Mouse (Mus musculus) lung, postnatal 14 days (tissue): ENCODE data around the gene Rftn1.
"Not testable (repeated sequence)": the region's sequence is repeated elsewhere in the genome, so short reads cannot be mapped to it uniquely, and the experiment has no call there.

ENCODE experiments used
- DNase-seq: peaks from one replicate; pipeline ENCODE4 v3.0.0; 2021

The Rftn1 gene

DNA sequence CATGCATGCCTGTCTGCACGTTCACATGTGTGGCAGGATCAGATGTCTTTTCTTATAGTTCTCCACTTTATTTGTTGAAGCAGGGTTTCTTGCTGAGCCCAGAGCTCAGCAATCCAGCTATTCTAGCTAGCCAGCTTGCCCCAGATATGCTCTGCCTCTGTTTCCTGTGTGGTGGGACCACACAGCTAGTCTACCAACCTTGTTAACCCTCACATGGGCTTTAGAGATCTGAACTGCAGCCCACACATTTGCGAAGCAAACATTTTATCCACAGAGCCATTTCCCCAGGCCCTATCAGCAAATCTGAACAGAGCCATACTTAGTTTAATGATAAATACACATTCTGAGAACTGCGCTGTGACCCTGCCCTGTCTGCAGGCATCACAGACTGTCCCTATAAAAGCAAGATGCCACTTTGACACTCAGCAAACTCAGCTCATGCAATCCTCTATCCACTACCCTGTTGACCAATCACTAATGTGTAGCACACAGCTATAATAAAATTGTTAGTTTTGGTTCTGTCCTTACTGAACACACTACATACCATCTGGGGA is 65.2 kb downstream of the Rftn1 start:
- no peak for DNase-seq

DNA sequence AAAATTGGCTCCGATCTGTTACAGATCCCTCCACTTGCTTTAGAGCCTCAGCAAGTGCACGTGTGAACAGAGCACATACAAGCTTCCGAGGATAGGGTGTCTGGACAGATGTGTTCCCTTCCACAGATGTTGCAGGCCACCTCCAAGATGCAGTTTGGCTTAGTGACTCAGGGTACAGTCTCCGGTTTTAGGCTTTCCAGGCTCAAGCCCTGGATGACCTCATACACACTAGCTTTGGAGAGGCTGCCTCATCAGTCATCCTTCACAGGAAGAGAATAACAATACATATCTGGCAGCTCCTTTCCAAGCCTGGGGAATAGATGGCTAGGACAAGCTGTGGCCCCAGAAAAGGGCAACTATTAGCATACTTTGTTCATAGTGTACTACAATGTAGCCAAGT is 65.8 kb downstream of the Rftn1 start:
- DNase-seq: no peak

GRCm38 (mm10) chr17:50122555-50122954 is 67.9 kb downstream of the Rftn1 start:
- no peak for DNase-seq

DNA sequence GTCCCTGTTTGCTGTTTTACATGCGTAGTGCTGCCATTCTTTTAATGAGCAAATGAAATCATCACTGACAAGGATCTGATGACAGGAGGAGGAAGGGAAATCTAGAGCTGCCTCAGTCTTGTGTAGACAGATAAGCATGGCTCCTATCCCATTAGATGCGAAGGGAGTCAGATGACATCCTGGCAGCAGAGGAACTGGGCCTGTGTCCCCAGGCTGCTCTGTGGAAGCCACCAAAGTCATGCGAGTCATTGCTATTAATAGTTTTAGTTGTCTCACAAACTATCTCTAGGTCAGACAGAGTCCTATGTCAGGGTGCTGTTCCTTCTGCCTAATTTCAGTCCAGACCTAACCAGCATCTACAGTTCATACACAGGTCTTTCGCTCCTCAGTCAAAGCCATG is 70.4 kb downstream of the Rftn1 start:
- no peak for DNase-seq

- DNase-seq: no peak
Measured at GRCm38 (mm10) chr17:50117461-50117860, 73.0 kb downstream of the Rftn1 start.

- DNase-seq: no peak
Measured at GRCm38 (mm10) chr17:50116980-50117379, 73.5 kb downstream of the Rftn1 start.

DNA sequence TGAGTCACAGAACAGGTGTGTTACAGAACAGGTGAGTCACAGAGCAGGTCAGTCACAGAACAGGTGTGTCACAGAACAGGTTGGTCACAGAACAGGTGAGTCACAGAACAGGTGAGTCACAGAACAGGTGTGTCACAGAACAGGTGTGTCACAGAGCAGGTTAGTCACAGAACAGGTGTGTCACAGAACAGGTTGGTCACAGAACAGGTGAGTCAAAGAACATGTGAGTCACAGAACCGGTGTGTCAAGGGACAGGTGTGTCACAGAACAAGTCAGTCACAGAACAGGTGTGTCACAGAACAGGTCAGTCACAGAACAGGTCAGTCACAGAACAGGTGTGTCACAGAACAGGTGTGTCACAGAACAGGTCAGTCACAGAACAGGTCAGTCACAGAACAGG is 74.1 kb downstream of the Rftn1 start:
- DNase-seq: not testable (repeated sequence)

GRCm38 (mm10) chr17:50115716-50116115 is 74.8 kb downstream of the Rftn1 start:
- DNase-seq: not testable (repeated sequence)

DNA sequence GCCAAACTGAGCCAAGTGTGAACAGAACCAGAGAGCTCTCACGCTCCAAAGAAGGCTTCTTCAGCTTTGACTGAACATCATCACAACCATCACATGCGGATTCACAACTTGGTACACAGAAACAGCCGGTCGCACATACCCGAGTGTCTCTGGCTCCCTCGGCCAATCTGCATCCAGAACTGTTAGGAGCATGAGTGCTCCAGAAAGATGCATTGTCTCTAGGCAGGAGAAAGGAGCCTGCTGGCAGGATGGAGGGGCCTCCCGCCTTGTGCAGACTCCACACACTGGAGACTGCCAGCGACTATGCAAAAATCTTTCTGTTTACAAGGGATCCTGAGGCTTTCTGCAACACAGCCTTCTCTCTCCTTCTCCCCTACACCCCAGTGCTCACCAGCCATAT is 75.8 kb downstream of the Rftn1 start:
- DNase-seq: no peak

DNA sequence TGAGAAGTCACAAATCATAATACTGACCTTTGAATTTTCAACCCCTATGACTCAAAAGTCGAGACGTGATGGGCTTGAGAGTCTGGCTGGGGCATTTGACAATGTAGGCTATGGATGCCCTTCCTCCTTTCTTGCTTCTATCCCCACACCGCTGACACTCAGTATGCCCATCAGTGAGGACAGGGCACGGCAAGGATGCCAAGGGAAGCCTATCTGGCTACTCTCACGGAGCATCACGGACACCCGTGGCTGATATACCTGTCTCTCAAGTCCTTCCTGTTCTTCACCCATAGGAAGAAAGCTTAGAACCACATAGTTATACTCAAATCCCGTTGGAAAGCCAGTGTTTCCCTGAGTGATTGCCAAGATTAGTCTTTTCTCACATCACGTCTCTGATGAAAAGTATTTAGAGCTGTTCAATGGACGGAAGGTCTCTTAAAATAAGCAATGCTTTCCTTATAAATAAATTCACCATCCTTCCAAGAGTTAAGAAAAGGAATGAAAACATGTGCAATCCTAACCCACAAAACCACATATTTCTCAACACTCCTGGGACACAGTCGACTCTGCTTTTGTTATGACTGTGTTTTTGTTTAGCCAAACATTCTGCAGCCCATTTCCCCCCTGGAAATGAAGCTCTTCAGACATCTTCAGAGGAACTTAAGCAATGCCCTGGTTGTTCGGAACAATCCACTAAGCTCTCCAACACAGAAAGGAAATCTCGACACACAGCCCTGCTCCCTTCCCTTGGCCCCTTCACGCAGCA is 79.6 kb downstream of the Rftn1 start:
- DNase-seq: peak; percentile 39

DNA sequence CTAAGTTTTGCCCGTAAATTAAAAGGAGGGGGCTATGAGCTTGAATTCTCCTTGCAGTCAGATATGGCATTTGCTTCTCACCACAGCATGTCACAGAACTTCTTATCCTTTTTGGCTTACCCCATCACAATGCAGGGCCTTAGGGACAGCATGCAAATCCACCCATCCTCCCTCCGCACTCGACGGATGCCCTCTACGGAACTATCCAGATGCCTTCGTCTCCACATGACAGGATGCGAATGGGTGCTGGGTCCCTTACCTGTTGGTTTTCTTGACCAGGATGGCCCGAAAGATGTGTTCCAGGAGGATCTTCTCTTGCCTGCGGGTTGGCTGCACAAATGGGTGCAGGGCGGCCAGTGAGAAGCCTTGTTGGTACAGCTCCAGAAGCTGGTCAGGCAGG is 83.7 kb downstream of the Rftn1 start:
- DNase-seq: no peak

DNA sequence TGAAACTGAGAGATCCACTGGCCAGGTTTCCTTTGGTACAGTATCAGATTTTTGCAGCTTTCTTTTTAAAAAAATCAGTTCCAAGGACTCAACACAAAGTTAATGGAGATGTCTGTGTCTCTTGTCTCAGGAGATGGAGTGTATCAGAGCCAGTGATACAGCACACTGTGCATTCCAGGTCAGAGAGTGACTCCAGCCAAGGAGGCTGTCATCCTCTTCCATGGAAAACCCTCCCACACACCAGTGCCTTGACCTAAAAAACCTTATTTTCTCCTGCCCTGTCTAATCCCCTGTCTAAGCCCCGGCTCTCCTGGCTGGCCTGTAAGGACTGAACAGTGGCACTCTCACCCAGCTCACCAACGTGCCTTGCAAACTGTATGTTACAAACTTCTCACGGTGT is 86.3 kb downstream of the Rftn1 start:
- no peak for DNase-seq

GRCm38 (mm10) chr17:50101416-50101815 is 89.1 kb downstream of the Rftn1 start:
- DNase-seq: no peak

GRCm38 (mm10) chr17:50100070-50100469 is 90.4 kb downstream of the Rftn1 start:
- DNase-seq: no peak

- no peak for DNase-seq
Measured at GRCm38 (mm10) chr17:50099378-50099777, 91.1 kb downstream of the Rftn1 start.

DNA sequence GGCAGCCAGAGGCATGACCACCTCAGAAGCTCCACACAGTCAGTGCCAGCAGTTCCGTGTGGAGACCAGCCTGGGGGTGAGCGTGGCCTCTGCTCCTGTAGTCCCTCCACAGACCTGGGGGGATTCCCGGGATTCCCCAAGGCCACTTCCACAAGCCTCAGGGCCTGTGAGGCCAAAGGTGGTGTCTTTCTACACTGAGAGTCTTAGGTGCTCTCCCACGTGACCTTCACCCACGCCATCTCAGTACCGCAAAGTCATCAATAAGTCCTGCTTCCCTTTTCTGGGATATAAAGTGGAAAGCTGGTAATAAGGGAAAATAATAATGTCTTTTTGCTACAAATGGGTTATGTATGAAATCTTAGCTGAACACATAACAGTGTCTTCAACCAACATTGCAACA is 92.2 kb downstream of the Rftn1 start:
- no peak for DNase-seq

GRCm38 (mm10) chr17:50097831-50098230 is 92.6 kb downstream of the Rftn1 start:
- DNase-seq: no peak

GRCm38 (mm10) chr17:50096305-50096704 is 94.2 kb downstream of the Rftn1 start:
- no peak for DNase-seq

DNA sequence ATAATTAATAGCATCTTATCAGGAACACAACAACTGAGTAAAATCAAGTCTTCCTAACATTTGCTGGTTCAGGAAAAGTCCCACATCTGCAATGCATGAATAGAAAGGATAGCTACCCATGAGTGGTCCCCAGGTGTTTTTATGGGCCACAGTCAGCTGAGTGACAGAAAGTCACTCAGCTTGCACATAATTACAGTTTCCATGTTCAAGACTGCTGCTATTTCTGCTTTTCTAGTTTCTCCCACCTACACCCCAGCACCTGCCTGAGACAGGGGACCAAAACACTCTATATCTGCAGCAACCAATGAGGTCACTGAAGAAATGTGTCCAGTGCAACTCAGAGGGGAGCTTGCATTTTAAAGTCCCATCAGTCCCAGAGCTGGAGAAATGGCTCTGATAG is 95.9 kb downstream of the Rftn1 start:
- DNase-seq: no peak

DNA sequence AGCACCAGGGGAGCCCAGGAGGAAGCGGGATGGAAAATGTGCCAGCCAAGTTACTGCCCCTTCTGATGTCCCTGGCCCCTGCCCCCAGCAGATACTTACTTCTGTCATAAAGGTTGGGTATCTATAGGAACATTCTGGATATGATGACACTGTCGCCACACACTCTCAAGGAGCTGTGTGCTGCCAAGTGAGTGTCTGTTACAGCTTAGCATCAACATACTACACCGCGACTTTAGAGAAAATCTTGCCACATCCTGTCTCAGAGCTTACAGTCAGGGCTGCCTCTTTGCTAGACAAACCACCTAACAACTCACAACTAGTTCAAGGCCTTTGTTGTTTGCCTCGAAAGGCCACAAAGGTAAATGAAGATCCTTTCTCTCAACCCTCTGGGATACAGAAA is 96.4 kb downstream of the Rftn1 start:
- DNase-seq: no peak

DNA sequence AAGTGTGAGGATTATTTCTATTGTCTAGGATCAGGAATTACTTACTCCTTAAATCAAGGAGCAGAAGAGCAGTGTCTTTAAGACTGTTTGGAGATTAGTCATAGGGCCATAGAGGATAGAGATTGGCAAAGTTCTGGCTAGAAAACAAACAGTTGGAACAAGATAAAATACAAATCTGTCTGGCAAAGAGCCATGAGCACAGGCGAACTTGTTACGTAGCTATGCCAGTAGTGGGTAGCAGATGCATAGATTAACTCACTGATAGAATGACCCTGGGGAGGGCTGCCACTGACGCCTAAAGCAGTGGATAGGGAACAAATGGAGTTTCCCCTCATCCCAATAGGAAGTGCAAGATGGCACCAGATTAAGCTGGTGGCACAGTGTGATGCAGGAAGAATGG is 97.1 kb downstream of the Rftn1 start:
- DNase-seq: no peak

GRCm38 (mm10) chr17:50092848-50093247 is 97.6 kb downstream of the Rftn1 start:
- no peak for DNase-seq

DNA sequence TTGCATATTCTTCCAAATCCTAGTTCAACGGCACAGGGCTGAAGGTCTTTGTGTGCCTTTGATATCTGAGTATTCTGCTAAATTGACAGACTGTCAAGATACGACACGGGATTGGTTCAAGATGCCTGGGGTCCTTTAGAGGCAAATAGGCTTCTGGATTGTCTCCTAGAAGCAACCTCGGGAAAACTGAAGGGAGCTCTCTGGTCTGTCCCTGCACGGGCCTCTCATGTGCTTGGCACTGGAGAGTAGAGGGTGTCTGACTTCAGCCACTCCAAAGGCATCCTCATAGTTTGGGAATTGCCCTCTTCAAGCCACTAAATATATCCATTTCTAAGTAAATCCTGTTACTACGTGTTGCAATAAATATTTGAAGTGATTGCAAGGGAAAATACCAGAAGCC is 98.6 kb downstream of the Rftn1 start:
- no peak for DNase-seq

DNA sequence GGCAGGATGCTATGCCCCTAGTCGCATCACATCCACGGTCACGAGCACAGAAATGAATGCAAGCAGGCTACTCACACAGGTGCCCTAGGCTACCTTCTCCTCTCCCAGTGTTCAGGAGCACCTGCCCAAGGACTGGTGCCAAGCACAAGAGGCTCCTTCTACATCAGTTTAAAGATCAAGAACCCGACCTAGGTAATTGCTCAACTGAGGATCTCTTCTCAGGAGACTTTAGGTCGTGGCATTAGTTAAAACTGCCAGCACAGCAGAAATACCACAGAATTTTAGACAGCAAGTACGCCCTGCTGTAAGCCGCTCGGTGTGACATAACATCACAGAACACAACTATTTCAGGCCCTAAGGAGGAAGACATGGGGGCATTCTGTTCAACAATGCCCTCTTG is 100.7 kb downstream of the Rftn1 start:
- no peak for DNase-seq

DNA sequence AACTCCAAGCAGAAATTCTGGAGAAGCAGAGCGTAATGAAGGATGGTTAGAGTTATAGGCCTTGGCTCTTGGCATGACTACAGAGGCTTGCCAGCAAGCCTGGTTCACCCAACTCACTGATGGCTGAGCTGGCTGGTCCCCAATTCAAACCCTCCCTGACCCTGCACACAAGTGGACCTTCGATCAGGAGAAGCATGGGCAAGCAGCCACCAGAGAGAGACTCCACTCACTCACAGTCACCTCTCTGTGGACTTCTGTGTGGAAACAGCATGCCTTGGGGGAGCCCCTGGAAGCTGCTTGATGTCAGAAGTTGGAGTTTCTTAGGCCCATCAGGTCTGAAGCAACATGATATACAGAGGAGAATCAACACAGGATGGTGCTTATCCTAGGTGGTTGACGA is 102.4 kb downstream of the Rftn1 start:
- no peak for DNase-seq
